Mouse (Mus musculus) olfactory bulb, adult 2 months (tissue): ENCODE results near the gene Fam129c. TPM values are rescaled to one million over a fixed set of nuclear protein-coding genes. Genes with fewer than 3 reads are reported as not detected.

ENCODE experiments used
- H3K27ac ChIP-seq: fragments of 200-500 bp; 2 replicates; pipeline ENCODE4 v1.5.1; 2012; ENCODE audit warnings: low read depth, low read length; ENCODE audit not compliant: insufficient read depth
- H3K4me1 ChIP-seq: fragments of 200-500 bp; 2 replicates; pipeline ENCODE4 v1.6.1; 2012; ENCODE audit warnings: low read length; ENCODE audit not compliant: control insufficient read depth, insufficient read depth
- H3K4me3 ChIP-seq: fragments of 200-500 bp; 2 replicates; pipeline ENCODE4 v1.5.1; 2012; ENCODE audit warnings: mild to moderate bottlenecking, low read depth, low read length, moderate library complexity; ENCODE audit not compliant: insufficient read depth
- CTCF ChIP-seq: fragments of 200-500 bp; IDR thresholded peaks from 2 replicates; pipeline ENCODE4 v1.5.1; 2012; ENCODE audit warnings: low read depth, mild to moderate bottlenecking, low read length, moderate library complexity; ENCODE audit not compliant: insufficient read depth
- POLR2A ChIP-seq: fragments of 200-500 bp; IDR thresholded peaks from 2 replicates; pipeline ENCODE4 v1.6.1; 2012; ENCODE audit warnings: mild to moderate bottlenecking, low read depth, low read length, moderate library complexity; ENCODE audit not compliant: insufficient read depth
- WGBS: fragments of 180-500 bp; shearing (Covaris S2); methylation state at CpG from one replicate; pipeline ENCODE4 v1.1.7; 2018; 5-methylcytosine and 5-hydroxymethylcytosine counted together
- polyA plus RNA-seq: library from polyadenylated mRNA; stranded (reverse); fragments of >200 nt; gene quantifications from 2 replicates; pipeline ENCODE4 v1.2.4, GENCODE M21; 2012; ENCODE audit warnings: low replicate concordance; ENCODE audit not compliant: missing spikeins, insufficient read depth, insufficient read length

The Fam129c gene
- polyA plus RNA-seq, 1 experiment = not detected

GRCm38 (mm10) chr8:71596798-71597197 is 650 bp upstream of the Fam129c start:
- H3K4me1 ChIP-seq = peaks cover 26% of the 10 kb centered on the region
- no peak overlapping the region for H3K27ac ChIP-seq
- H3K4me3 ChIP-seq = no peak overlapping the region
- TF ChIP-seq CTCF = no peak
- no peak for TF ChIP-seq POLR2A
- WGBS = 74% methylated on average over 4 of the region's 4 CpGs

GRCm38 (mm10) chr8:71598375-71598774 is 927 bp downstream of the Fam129c start:
- H3K4me3 ChIP-seq = no peak overlapping the region
- no peak overlapping the region for H3K27ac ChIP-seq

GRCm38 (mm10) chr8:71598841-71599240 is 1.4 kb downstream of the Fam129c start:
- Histone ChIP-seq H3K4me3 (no peak overlapping the region), H3K4me1 (peaks cover 32% of the 10 kb centered on the region), H3K27ac (no peak overlapping the region)
- TF ChIP-seq POLR2A (no peak), CTCF (no peak)
- WGBS = 93% methylated on average over 5 of the region's 5 CpGs

More at GRCm38 (mm10) chr8:71598375-71598774, 927 bp downstream of the Fam129c start:
- H3K4me1 ChIP-seq = peaks cover 36% of the 10 kb centered on the region
- TF ChIP-seq CTCF (no peak), POLR2A (no peak)

GRCm38 (mm10) chr8:71601939-71602665 is 4.7 kb downstream of the Fam129c start:
- H3K27ac ChIP-seq = no peak overlapping the region
- 7% methylated on average over 65 of the region's 65 CpGs for WGBS
- TF ChIP-seq CTCF (no peak), POLR2A (no peak)
- H3K4me1 ChIP-seq = peaks cover 16% of the 10 kb centered on the region
- peak overlapping the region; percentile 26 for H3K4me3 ChIP-seq

- Histone ChIP-seq H3K4me3 (peak overlapping the region; percentile 26), H3K4me1 (peaks cover 16% of the 10 kb centered on the region), H3K27ac (no peak overlapping the region)
- WGBS = 5% methylated on average over 32 of the region's 32 CpGs
- TF ChIP-seq CTCF = no peak
- no peak for TF ChIP-seq POLR2A
These were observed 5.4 kb downstream of the Fam129c start for GRCm38 (mm10) chr8:71602666-71603334.

GRCm38 (mm10) chr8:71604021-71604420 is 6.6 kb downstream of the Fam129c start:
- H3K4me3 ChIP-seq = no peak overlapping the region
- 72% methylated on average over 7 of the region's 7 CpGs for WGBS
- no peak overlapping the region for H3K27ac ChIP-seq
- TF ChIP-seq CTCF = no peak
- no peak for TF ChIP-seq POLR2A
- peaks cover 16% of the 10 kb centered on the region for H3K4me1 ChIP-seq

- Histone ChIP-seq H3K27ac (peak within 1 kb of the TSS; percentile 52), H3K4me1 (peaks cover 9% of the 10 kb centered on the region), H3K4me3 (peak within 1 kb of the TSS; percentile 63)
- TF ChIP-seq POLR2A = peak; percentile 88
- peak; percentile 32 for TF ChIP-seq CTCF
- under 1% methylated on average over 82 of the region's 82 CpGs for WGBS
These were observed 13.6 kb downstream of the Fam129c start, which contains the start of gene Colgalt1 for GRCm38 (mm10) chr8:71610822-71611651. TSS of gene Colgalt1 (plus strand) at chr8:71610998.

GRCm38 (mm10) chr8:71612141-71612540 is 14.7 kb downstream of the Fam129c start:
- Histone ChIP-seq H3K4me3 (peak overlapping the region; percentile 63), H3K27ac (no peak overlapping the region), H3K4me1 (peaks cover 9% of the 10 kb centered on the region)
- WGBS = 39% methylated on average over 5 of the region's 5 CpGs
- TF ChIP-seq CTCF (no peak), POLR2A (no peak)
